Mouse (Mus musculus): ENCODE data around the gene Tbkbp1.

- TF ChIP-seq CTCF (IDR thresholded peaks at IDR 0.05; ENCODE audit: insufficient read depth, low read length) (no peak), POLR2A (IDR thresholded peaks at IDR 0.05; ENCODE audit: borderline replicate concordance, extremely low read depth, low read depth, low read length) (no peak)
These were observed 9.0 kb upstream of the Tbkbp1 start for GRCm38 (mm10) chr11:97160341-97160740.
